Mouse (Mus musculus) bone marrow, adult 2 months (tissue): Measurements from ENCODE around the gene Shkbp1.

Experiments used
- CTCF ChIP-seq: fragments of 200-500 bp; IDR thresholded peaks from 2 replicates; pipeline ENCODE4 v1.5.1; 2011; ENCODE audit warnings: low read length, control low read depth; ENCODE audit not compliant: control insufficient read depth, insufficient read depth
- POLR2A ChIP-seq: fragments of 200-500 bp; IDR thresholded peaks from 2 replicates; pipeline ENCODE4 v1.6.1; 2011; ENCODE audit warnings: low read depth, mild to moderate bottlenecking, control low read depth, low read length, borderline replicate concordance; ENCODE audit not compliant: control insufficient read depth

- TF ChIP-seq CTCF (no peak), POLR2A (no peak)
Observed at GRCm38 (mm10) chr7:27325697-27326096, 30.1 kb downstream of the Shkbp1 start.
